Mouse (Mus musculus) spleen, adult 2 months (tissue): ENCODE data around the gene Lrp3. TPM values are rescaled to one million over a fixed set of nuclear protein-coding genes. Genes with fewer than 3 reads are reported as not detected.

Source experiments
- DNase-seq, 2 experiments: peaks; one replicate each; pipeline versions ENCODE4 v3.0.0 to v3.0.0-alpha.2; 2012 to 2021; ENCODE audit warnings: low spot score in 2 of 2, low read depth in 1 of 2
- H3K27ac ChIP-seq: fragments of 200-500 bp; 2 replicates; pipeline ENCODE4 v1.5.1; 2012; ENCODE audit warnings: low read length, inconsistent platforms; ENCODE audit not compliant: insufficient read depth
- H3K27me3 ChIP-seq: fragments of 200-500 bp; 2 replicates; pipeline ENCODE4 v1.6.1; 2012; ENCODE audit warnings: mild to moderate bottlenecking, moderate library complexity, low read length, inconsistent platforms; ENCODE audit not compliant: control insufficient read depth, insufficient read depth
- H3K36me3 ChIP-seq: fragments of 200-500 bp; 2 replicates; pipeline ENCODE4 v1.6.1; 2012; ENCODE audit warnings: mild to moderate bottlenecking, low read length, inconsistent platforms; ENCODE audit not compliant: control insufficient read depth, insufficient read depth
- H3K4me1 ChIP-seq: fragments of 200-500 bp; 2 replicates; pipeline ENCODE4 v1.6.1; 2011; ENCODE audit warnings: inconsistent platforms; ENCODE audit not compliant: control insufficient read depth, insufficient read depth, insufficient read length
- H3K4me3 ChIP-seq: fragments of 200-500 bp; 2 replicates; pipeline ENCODE4 v1.5.1; 2011; ENCODE audit warnings: mild to moderate bottlenecking, inconsistent platforms; ENCODE audit not compliant: insufficient read depth, insufficient read length; ENCODE audit errors: extremely low read depth
- CTCF ChIP-seq: fragments of 200-500 bp; IDR thresholded peaks from 2 replicates; pipeline ENCODE4 v1.5.1; 2011; ENCODE audit warnings: mild to moderate bottlenecking, inconsistent platforms; ENCODE audit not compliant: insufficient read depth, insufficient read length, insufficient replicate concordance; ENCODE audit errors: extremely low read depth
- POLR2A ChIP-seq: fragments of 200-500 bp; IDR thresholded peaks from 2 replicates; pipeline ENCODE4 v1.6.1; 2011; ENCODE audit warnings: low read depth, low read length, inconsistent platforms
- WGBS: fragments of 180-500 bp; shearing (Covaris S2); methylation state at CpG from one replicate; pipeline ENCODE4 v1.1.7; 2018; 5-methylcytosine and 5-hydroxymethylcytosine counted together
- polyA plus RNA-seq: library from polyadenylated mRNA; depleted of rRNA; stranded (reverse); fragments of >200 nt; gene quantifications from 2 replicates; pipeline ENCODE4 v1.2.3, GENCODE M21; 2012

Gene Lrp3
- polyA plus RNA-seq, 1 experiment = 3.6 TPM

DNA sequence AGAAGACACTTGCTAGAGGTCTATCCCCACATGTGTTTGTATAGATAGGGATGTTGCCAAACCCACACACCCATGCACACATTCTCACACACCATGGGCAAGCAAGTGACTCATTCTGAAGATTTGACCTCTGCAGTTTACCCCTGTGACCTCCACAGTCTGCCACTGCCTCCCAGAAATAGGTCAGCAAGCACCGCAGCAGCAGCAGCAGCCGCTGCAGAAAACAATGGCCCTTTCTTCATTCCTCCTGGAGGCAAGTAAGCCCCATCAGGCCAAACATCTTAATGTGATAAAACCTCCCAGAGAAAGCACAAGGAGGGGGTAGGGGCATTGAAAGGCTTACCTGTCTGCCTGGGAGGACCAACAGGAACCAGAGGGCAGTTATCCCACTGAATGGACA lies 24.0 kb downstream of the Lrp3 start:
- WGBS = 25% methylated on average over 2 of the region's 2 CpGs
- Histone ChIP-seq H3K4me1 (no peaks in the 10 kb centered on the region), H3K27me3 (peaks cover 1% of the 10 kb centered on the region; the same call in 1 of the 2 replicates), H3K36me3 (no peaks in the 10 kb centered on the region), H3K27ac (no peak overlapping the region), H3K4me3 (no peak overlapping the region)
- no peak for TF ChIP-seq CTCF
- TF ChIP-seq POLR2A = no peak
- no peak for DNase-seq

DNA sequence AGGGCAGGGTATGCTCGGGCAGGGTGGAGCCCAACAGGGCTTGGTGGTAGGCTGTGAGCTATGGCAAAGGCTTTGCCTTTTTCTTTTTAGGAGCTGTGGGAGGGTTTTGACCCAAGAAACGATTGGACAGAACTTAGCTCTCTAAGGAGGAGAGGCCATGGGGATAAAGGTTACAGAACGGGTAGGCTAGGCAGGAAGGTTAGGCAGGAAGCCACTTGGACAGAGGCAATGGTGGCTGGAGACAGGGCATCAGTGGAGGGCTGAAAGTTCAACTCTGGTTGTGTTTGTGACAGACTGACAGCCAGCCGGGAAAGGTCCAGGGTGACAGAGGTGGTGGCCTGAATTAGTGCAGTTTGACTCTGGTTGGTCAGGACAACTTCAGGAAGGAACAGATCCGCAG lies 25.6 kb downstream of the Lrp3 start:
- no peaks in the 10 kb centered on the region for H3K4me1 ChIP-seq
- H3K27me3 ChIP-seq = peaks cover 13% of the 10 kb centered on the region
- H3K36me3 ChIP-seq = no peaks in the 10 kb centered on the region
- no peak for TF ChIP-seq CTCF
- no peak overlapping the region for H3K4me3 ChIP-seq
- 60% methylated on average over 5 of the region's 5 CpGs for WGBS
- no peak for DNase-seq
- no peak overlapping the region for H3K27ac ChIP-seq

DNA sequence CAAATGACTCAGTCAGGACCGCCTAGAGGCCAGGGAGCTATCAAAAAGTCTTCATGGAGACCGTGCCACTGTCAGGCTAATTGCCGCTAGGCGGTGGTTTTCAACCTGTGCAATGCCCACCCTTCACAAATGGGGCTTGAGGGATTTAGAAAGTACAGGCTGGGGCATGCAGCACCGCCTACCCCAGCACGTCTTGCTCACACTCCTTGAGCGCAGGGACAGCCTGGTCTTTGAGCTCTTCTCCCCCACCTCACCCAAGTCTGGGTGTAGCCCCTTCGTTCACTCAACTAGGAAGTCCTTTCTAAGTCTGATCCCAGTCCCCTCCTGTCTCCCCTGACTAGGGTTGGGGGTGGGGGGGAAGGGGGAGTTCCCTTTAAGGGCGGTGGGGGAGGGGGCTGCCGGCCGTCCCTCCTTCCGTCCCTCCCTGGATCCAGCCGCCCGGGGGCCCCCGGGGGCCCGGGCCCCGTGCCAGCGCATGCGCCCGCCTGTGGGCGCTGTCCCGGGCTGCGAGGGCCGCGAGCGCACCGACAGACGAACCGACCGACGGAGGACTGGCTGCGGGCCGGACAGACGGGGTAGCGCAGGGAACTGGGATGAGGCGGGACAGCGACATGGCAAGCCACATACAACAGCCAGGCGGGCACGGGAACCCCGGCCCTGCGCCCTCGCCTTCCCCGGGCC lies 29.3 kb downstream of the Lrp3 start, which contains the start of gene Slc7a10:
TSS of gene Slc7a10 (plus strand) at position 497 of the 681 bp plus-strand sequence.
- TF ChIP-seq POLR2A (no peak), CTCF (no peak)
- Histone ChIP-seq H3K36me3 (no peaks in the 10 kb centered on the region), H3K27ac (no peak within 1 kb of the TSS), H3K27me3 (peaks cover 15% of the 10 kb centered on the region), H3K4me1 (no peaks in the 10 kb centered on the region), H3K4me3 (no peak within 1 kb of the TSS)
- 4% methylated on average over 43 of the region's 43 CpGs for WGBS
- DNase-seq = no peak

DNA sequence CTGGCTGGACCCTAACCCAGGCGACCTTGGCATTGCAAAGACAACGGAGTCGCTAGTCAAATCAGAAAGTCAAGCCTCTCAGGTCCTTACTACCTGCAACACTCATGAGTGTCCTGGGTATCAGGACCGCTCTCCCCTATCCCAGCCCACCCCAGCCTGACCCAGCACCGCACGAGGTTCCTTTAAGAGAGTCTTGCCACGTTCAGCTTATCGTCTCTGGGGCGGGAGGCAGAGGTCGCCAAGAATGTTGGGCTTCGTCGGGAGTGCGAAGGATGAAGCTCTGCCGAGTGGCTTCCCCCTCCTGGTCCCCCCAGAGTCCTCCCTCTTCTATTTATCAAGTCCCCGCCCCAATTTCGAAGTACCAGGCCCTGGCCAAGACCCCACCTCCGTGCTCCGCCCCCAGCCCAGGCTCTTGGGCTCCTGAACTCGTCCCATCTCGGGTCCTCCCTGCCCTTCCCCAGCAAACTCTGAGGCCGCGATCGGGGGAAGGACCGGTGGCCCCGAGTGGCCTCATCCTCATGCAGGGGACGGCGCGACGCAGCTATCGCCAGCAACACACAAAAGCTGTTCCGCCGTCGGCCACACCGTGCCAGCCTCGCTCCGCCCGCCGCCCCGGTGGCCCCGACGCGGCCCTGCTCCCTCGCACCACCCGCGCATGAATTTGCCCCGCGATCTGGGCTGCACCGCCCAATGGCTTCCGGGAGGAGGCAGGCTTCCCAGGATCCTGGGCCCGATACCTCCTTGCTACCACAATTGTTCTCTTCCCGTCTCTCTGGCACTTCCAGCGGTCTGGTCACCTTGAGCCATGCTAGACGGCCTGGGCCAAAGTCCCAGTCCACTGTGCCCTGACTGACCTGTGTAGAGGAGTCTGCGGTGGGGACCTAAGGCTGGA lies 30.2 kb downstream of the Lrp3 start:
- 7% methylated on average over 54 of the region's 54 CpGs for WGBS
- TF ChIP-seq POLR2A (no peak), CTCF (no peak)
- Histone ChIP-seq H3K4me3 (no peak overlapping the region), H3K4me1 (no peaks in the 10 kb centered on the region), H3K27me3 (peaks cover 15% of the 10 kb centered on the region), H3K36me3 (no peaks in the 10 kb centered on the region), H3K27ac (no peak overlapping the region)
- DNase-seq = no peak

DNA sequence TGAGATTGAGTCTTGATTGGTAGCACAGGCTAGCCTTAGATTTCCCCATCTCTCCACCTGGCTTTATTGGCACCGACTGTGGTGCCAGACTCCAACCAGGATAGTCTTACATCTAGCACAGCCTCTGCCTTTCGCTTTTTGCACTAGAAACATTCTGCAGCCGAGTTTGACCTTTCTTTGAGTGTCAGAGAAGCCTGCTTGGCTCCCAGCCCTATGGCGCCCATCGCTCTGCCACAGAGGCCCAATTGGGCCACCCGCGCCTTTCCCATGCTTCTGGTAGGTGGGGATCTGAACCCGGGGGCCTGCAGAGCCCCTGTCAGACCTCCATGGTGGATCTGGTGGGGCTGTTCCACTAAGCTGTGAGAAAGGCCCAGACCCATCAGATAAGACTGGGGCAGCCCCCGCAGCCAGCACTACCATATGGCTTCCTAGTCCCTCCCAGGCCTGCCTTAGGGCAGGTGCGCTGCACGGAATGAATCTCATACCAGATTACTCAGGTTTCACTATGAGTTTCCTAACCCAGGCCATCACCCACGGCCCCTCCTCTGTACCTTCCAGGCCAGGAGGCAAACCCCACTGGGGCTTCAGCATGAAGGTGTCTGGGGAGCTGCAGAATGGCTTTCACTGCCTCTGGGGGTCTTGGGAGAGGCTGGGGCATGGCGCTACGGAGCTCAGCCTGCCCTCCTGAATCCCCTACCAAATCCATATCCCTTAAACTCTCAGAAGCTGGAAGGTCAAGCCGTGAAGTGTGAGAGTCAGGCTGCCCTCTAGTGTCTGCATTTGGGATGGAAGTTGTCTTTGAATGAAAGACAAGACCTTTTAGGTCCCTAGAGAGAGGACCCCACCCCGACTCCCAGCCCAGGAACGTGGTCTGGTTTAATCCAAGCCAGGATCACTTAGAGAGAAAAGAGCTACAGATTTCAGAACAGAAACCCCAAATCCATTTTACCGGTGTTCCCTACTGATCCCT lies 38.6 kb downstream of the Lrp3 start:
- no peak for DNase-seq
- Histone ChIP-seq H3K36me3 (no peaks in the 10 kb centered on the region), H3K27me3 (no peaks in the 10 kb centered on the region), H3K27ac (no peak overlapping the region), H3K4me1 (no peaks in the 10 kb centered on the region), H3K4me3 (no peak overlapping the region)
- TF ChIP-seq CTCF (peak; percentile 18; the same call in 1 of the 2 replicates), POLR2A (no peak)
- 53% methylated on average over 18 of the region's 18 CpGs for WGBS

DNA sequence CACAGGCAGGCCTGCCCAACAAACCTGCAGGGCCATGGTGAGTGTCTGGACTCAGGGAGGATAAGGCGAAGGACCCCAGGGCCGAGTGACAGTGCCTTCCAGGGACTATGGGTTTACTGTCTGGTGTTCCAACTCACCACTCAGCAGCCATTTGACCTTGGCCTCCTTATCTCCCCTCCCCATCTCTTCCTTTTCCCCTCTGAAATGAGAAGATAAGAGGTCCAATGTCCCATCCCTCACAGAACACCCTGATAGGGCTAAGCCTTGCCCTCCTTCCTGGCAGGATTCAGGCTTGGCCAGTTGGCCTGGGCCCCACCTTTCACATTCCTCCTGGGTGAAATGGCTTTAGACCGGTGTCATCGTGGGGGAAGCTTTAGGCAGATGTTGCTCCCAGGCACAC lies 39.8 kb downstream of the Lrp3 start:
- Histone ChIP-seq H3K4me1 (no peaks in the 10 kb centered on the region), H3K27ac (no peak overlapping the region), H3K4me3 (no peak overlapping the region), H3K36me3 (no peaks in the 10 kb centered on the region), H3K27me3 (no peaks in the 10 kb centered on the region)
- WGBS = 70% methylated on average over 4 of the region's 4 CpGs
- DNase-seq = no peak
- no peak for TF ChIP-seq CTCF
- TF ChIP-seq POLR2A = no peak
